Mouse (Mus musculus) embryonic fibroblast, embryonic 13.5 days (primary cell): Measurements from ENCODE around the gene Trappc2l.

Experiments used
- CTCF ChIP-seq: IDR thresholded peaks from 2 replicates; pipeline ENCODE4 v1.5.1; 2011; ENCODE audit warnings: mild to moderate bottlenecking, control low read depth, low read length, moderate library complexity, borderline replicate concordance; ENCODE audit not compliant: insufficient read depth
- POLR2A ChIP-seq: IDR thresholded peaks from 2 replicates; pipeline ENCODE4 v1.6.1; 2011; ENCODE audit warnings: low read depth, mild to moderate bottlenecking, control low read depth, low read length, moderate library complexity

GRCm38 (mm10) chr8:122648192-122648970 lies 36.9 kb downstream of the Trappc2l start:
- no peak for TF ChIP-seq CTCF
- TF ChIP-seq POLR2A = no peak
